Mouse (Mus musculus) liver, embryonic 14.5 days (tissue): ENCODE measurements at regions not wholly inside any gene's neighbourhood (a gene's known extent, or its start where the extent isn't known, plus 50 kb on each side); places are given as distances from the start of the nearest gene placed in this dataset.

Experiments used
- CTCF ChIP-seq: IDR thresholded peaks from 2 replicates; pipeline ENCODE4 v1.5.1; 2016; ENCODE audit warnings: antibody characterized with exemption, low read depth, control low read depth
- EP300 ChIP-seq: IDR thresholded peaks from 2 replicates; pipeline ENCODE4 v1.6.1; 2016; ENCODE audit warnings: antibody characterized with exemption, low read depth

GRCm38 (mm10) chr12:25415232-25415631, 318.3 kb upstream of the Id2 start:
- TF ChIP-seq EP300 (no peak), CTCF (peak; percentile 48)
